ENCODE assay signal across 8 mouse cellular contexts in the genomic region with DNA sequence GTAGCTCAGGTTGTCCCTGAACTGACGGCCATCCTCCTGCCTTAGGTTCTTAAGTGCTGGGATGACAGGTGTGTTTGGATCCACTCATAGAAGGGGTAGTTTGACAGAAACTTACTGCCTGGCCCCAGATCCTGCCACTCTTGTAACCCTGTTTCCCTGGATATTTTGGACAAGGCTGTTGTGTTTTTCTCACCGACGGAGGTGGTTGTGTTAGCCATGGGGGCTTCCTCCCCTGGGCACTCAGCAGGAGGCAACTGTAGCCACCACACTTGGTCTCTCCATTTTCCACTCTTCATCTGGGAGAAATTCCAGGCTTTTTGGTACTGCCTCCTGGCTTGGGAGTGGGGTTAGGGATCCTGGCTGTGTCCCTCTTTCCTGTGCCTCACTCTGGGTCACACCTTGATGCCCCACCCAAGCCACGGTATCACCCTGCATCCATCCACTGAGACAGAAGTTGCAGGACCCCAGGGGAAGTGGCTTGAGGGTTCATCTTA. TPM values are rescaled to one million over a fixed set of nuclear protein-coding genes. Genes with fewer than 3 reads are reported as not detected.
A peak's percentile ranks its signal among the peaks of the same experiment; 100 is the strongest.
DNase-seq lines count a peak whose midpoint lies in the region; ATAC-seq and TF ChIP-seq lines count a peak whose summit lies in the region.

No protein-coding gene starts in this region.

- TF ChIP-seq CTCF in left cerebral cortex, adult 2 months (IDR thresholded peaks at IDR 0.05): no peak
- TF ChIP-seq CTCF in midbrain, postnatal 0 days (IDR thresholded peaks at IDR 0.05): no peak

- H3K4me1 ChIP-seq in embryonic facial prominence, embryonic 15.5 days: peaks cover 28% of the 10 kb centered on the region
- peaks cover 26% of the 10 kb centered on the region for H3K4me1 ChIP-seq in intestine, embryonic 14.5 days (replicated peaks; ENCODE audit: control insufficient read depth, insufficient read depth, low read length)
- peaks cover 16% of the 10 kb centered on the region for H3K4me1 ChIP-seq in midbrain, postnatal 0 days (ENCODE audit: insufficient read depth, low read length)

- no peak for DNase-seq in left cerebral cortex, adult 2 months (ENCODE audit: extremely low spot score in 1 of 2, low spot score in 2 of 2)
- no peak for DNase-seq in left cerebral cortex, adult 8-10 months (ENCODE audit: low spot score in 2 of 2)
- no peak for DNase-seq in intestine, embryonic 14.5 days (ENCODE audit: low spot score)
- DNase-seq in midbrain, postnatal 0 days (ENCODE audit: low spot score): no peak
- no peak for DNase-seq in thymus, adult 18-20 months
- DNase-seq in left cerebral cortex, postnatal 36 days (ENCODE audit: low spot score in 2 of 2): no peak

- no peaks in the 10 kb centered on the region for H3K9me3 ChIP-seq in embryonic facial prominence, embryonic 15.5 days (replicated peaks)
- no peaks in the 10 kb centered on the region for H3K9me3 ChIP-seq in intestine, embryonic 14.5 days (ENCODE audit: control insufficient read depth, low read length)
- H3K9me3 ChIP-seq in midbrain, postnatal 0 days (ENCODE audit: low read length): no peaks in the 10 kb centered on the region

- H3K4me3 ChIP-seq in left cerebral cortex, adult 2 months: peak overlapping the region; percentile 70
- H3K4me3 ChIP-seq in embryonic facial prominence, embryonic 15.5 days (replicated peaks): peak overlapping the region; percentile 91
- peak overlapping the region; percentile 79 for H3K4me3 ChIP-seq in intestine, embryonic 14.5 days (ENCODE audit: low read depth, low read length)
- peak overlapping the region; percentile 82 for H3K4me3 ChIP-seq in midbrain, postnatal 0 days (ENCODE audit: low read depth, low read length)

- H3K27me3 ChIP-seq in embryonic facial prominence, embryonic 15.5 days: no peaks in the 10 kb centered on the region
- H3K27me3 ChIP-seq in intestine, embryonic 14.5 days (replicated peaks; ENCODE audit: control insufficient read depth, insufficient read depth, low read length): no peaks in the 10 kb centered on the region
- H3K27me3 ChIP-seq in midbrain, postnatal 0 days (ENCODE audit: insufficient read depth, low read length): no peaks in the 10 kb centered on the region

- H3K9ac ChIP-seq in embryonic facial prominence, embryonic 15.5 days: peak overlapping the region; percentile 90
- peak overlapping the region; percentile 84 for H3K9ac ChIP-seq in intestine, embryonic 14.5 days (ENCODE audit: low read length)
- H3K9ac ChIP-seq in midbrain, postnatal 0 days (replicated peaks; ENCODE audit: low read length, poor library complexity, severe bottlenecking): peak overlapping the region; percentile 82

- WGBS in embryonic facial prominence, embryonic 15.5 days: 3% methylated on average over 4 of the region's 4 CpGs
- 8% methylated on average over 4 of the region's 4 CpGs for WGBS in intestine, embryonic 14.5 days
- WGBS in midbrain, postnatal 0 days: 16% methylated on average over 4 of the region's 4 CpGs

- intact Hi-C loops in left cerebral cortex, adult 2 months (cut with DNase I): no loop called here
- intact Hi-C loops in left cerebral cortex, postnatal 36 days (cut with DNase I): no loop called here

- peak overlapping the region; percentile 89 for H3K27ac ChIP-seq in left cerebral cortex, adult 2 months
- H3K27ac ChIP-seq in embryonic facial prominence, embryonic 15.5 days (replicated peaks): peak overlapping the region; percentile 98
- peak overlapping the region; percentile 94; the same call in 1 of the 2 replicates for H3K27ac ChIP-seq in intestine, embryonic 14.5 days (ENCODE audit: low read depth)
- H3K27ac ChIP-seq in midbrain, postnatal 0 days (ENCODE audit: low read depth, low read length): peak overlapping the region; percentile 90; the same call in 1 of the 2 replicates

- peak overlapping the region; percentile 80 for H3K4me2 ChIP-seq in embryonic facial prominence, embryonic 15.5 days (replicated peaks)
- H3K4me2 ChIP-seq in intestine, embryonic 14.5 days (ENCODE audit: low read length): peak overlapping the region; percentile 96
- H3K4me2 ChIP-seq in midbrain, postnatal 0 days (ENCODE audit: low read depth, low read length, poor library complexity, severe bottlenecking): peak overlapping the region; percentile 95

- no peak for ATAC-seq in embryonic facial prominence, embryonic 15.5 days (ENCODE audit: insufficient number of reproducible peaks, low FRiP score, low TSS enrichment, low read depth)
- no peak for ATAC-seq in intestine, embryonic 14.5 days (replicated peaks; ENCODE audit: low FRiP score, low TSS enrichment, low read depth)
- ATAC-seq in midbrain, postnatal 0 days (ENCODE audit: low FRiP score): no peak
- no peak for ATAC-seq in inflammation-experienced regulatory T-cells, adult 6 months

- H3K36me3 ChIP-seq in embryonic facial prominence, embryonic 15.5 days: peaks cover 24% of the 10 kb centered on the region
- peaks cover 21% of the 10 kb centered on the region for H3K36me3 ChIP-seq in intestine, embryonic 14.5 days (ENCODE audit: control insufficient read depth, insufficient read depth, low read length)
- peaks cover 14% of the 10 kb centered on the region for H3K36me3 ChIP-seq in midbrain, postnatal 0 days (ENCODE audit: insufficient read depth, low read length)

RNA-seq across cellular contexts. Expression of a gene that starts 0.8 kb away (rescaled TPM):
- 10 to 100 TPM; 18.6 to 20.8 TPM for total RNA-seq in left cerebral cortex, adult 2 months (2021)
- 10 to 100 TPM; 17.6 to 25.3 (median 19.2) TPM for total RNA-seq in left cerebral cortex, adult 8-10 months (2022)
- 19.6 and 22.7 TPM in 2 replicates for polyA plus RNA-seq in embryonic facial prominence, embryonic 15.5 days (2015; fragmentation: Nextera tagmentation; extraction: Ambion mirVana)
- 16.6 and 18.5 TPM in 2 replicates for polyA plus RNA-seq in intestine, embryonic 14.5 days (2014; fragmentation: Nextera tagmentation; extraction: Ambion mirVana)
- total RNA-seq in midbrain, postnatal 0 days (2014; rRNA removed): 10.2 and 14.1 TPM in 2 replicates
- 12.6 and 13.2 TPM in 2 replicates for polyA plus RNA-seq in midbrain, postnatal 0 days (2015; fragmentation: Nextera tagmentation; extraction: Ambion mirVana)
- 10 to 100 TPM; 30.5 to 37.0 (median 35.6) TPM for polyA plus RNA-seq in inflammation-experienced regulatory T-cells, adult 6 months (2017; shearing (Covaris generic))
- 10 to 100 TPM; 19.1 to 20.7 TPM for total RNA-seq in left cerebral cortex, postnatal 36 days (2021)

RNA-seq across cellular contexts. Expression of a gene that starts 12.3 kb away (rescaled TPM):
- total RNA-seq in left cerebral cortex, adult 2 months (2021): 10 to 100 TPM; 39.8 to 44.4 TPM
- 10 to 100 TPM; 43.0 to 52.5 (median 47.1) TPM for total RNA-seq in left cerebral cortex, adult 8-10 months (2022)
- 57.7 and 59.1 TPM in 2 replicates for polyA plus RNA-seq in embryonic facial prominence, embryonic 15.5 days (2015; fragmentation: Nextera tagmentation; extraction: Ambion mirVana)
- polyA plus RNA-seq in intestine, embryonic 14.5 days (2014; fragmentation: Nextera tagmentation; extraction: Ambion mirVana): 71.1 and 77.6 TPM in 2 replicates
- total RNA-seq in midbrain, postnatal 0 days (2014; rRNA removed): 36.3 and 38.2 TPM in 2 replicates
- 53.1 and 55.8 TPM in 2 replicates for polyA plus RNA-seq in midbrain, postnatal 0 days (2015; fragmentation: Nextera tagmentation; extraction: Ambion mirVana)
- polyA plus RNA-seq in inflammation-experienced regulatory T-cells, adult 6 months (2017; shearing (Covaris generic)): 100 to 1,000 TPM; 138 to 187 (median 180) TPM
- 10 to 100 TPM; 45.0 to 49.7 TPM for total RNA-seq in left cerebral cortex, postnatal 36 days (2021)

RNA-seq across cellular contexts. Expression of a gene that starts 12.5 kb away (rescaled TPM):
- 100 to 1,000 TPM; 392 to 410 TPM for total RNA-seq in left cerebral cortex, adult 2 months (2021)
- total RNA-seq in left cerebral cortex, adult 8-10 months (2022): 100 to 1,000 TPM; 419 to 440 (median 422) TPM
- 310 and 324 TPM in 2 replicates for polyA plus RNA-seq in embryonic facial prominence, embryonic 15.5 days (2015; fragmentation: Nextera tagmentation; extraction: Ambion mirVana)
- polyA plus RNA-seq in intestine, embryonic 14.5 days (2014; fragmentation: Nextera tagmentation; extraction: Ambion mirVana): 271 and 278 TPM in 2 replicates
- 490 and 533 TPM in 2 replicates for total RNA-seq in midbrain, postnatal 0 days (2014; rRNA removed)
- polyA plus RNA-seq in midbrain, postnatal 0 days (2015; fragmentation: Nextera tagmentation; extraction: Ambion mirVana): 351 and 386 TPM in 2 replicates
- 100 to 1,000 TPM; 133 to 156 (median 138) TPM for polyA plus RNA-seq in inflammation-experienced regulatory T-cells, adult 6 months (2017; shearing (Covaris generic))
- 100 to 1,000 TPM; 403 to 432 TPM for total RNA-seq in left cerebral cortex, postnatal 36 days (2021)

RNA-seq across cellular contexts. Expression of a gene that starts 29.5 kb away (rescaled TPM):
- total RNA-seq in left cerebral cortex, adult 2 months (2021): 100 to 1,000 TPM; 788 to 861 TPM
- total RNA-seq in left cerebral cortex, adult 8-10 months (2022): 1,000 to 10,000 TPM in 1 of 4 experiments, 100 to 1,000 TPM in 3; 847 to 1,003 (median 930) TPM
- 940 and 1,016 TPM in 2 replicates for polyA plus RNA-seq in embryonic facial prominence, embryonic 15.5 days (2015; fragmentation: Nextera tagmentation; extraction: Ambion mirVana)
- polyA plus RNA-seq in intestine, embryonic 14.5 days (2014; fragmentation: Nextera tagmentation; extraction: Ambion mirVana): 1,195 and 1,247 TPM in 2 replicates
- 357 and 402 TPM in 2 replicates for total RNA-seq in midbrain, postnatal 0 days (2014; rRNA removed)
- polyA plus RNA-seq in midbrain, postnatal 0 days (2015; fragmentation: Nextera tagmentation; extraction: Ambion mirVana): 721 and 736 TPM in 2 replicates
- polyA plus RNA-seq in inflammation-experienced regulatory T-cells, adult 6 months (2017; shearing (Covaris generic)): 1,000 to 10,000 TPM; 2,608 to 4,221 (median 3,776) TPM
- 100 to 1,000 TPM; 828 to 997 TPM for total RNA-seq in left cerebral cortex, postnatal 36 days (2021)

RNA-seq across cellular contexts. Expression of a gene that starts 33.5 kb away (rescaled TPM):
- total RNA-seq in left cerebral cortex, adult 2 months (2021): 100 to 1,000 TPM; 108 to 110 TPM
- total RNA-seq in left cerebral cortex, adult 8-10 months (2022): 100 to 1,000 TPM; 103 to 117 (median 109) TPM
- 155 and 174 TPM in 2 replicates for polyA plus RNA-seq in embryonic facial prominence, embryonic 15.5 days (2015; fragmentation: Nextera tagmentation; extraction: Ambion mirVana)
- polyA plus RNA-seq in intestine, embryonic 14.5 days (2014; fragmentation: Nextera tagmentation; extraction: Ambion mirVana): 130 and 136 TPM in 2 replicates
- total RNA-seq in midbrain, postnatal 0 days (2014; rRNA removed): 118 and 121 TPM in 2 replicates
- polyA plus RNA-seq in midbrain, postnatal 0 days (2015; fragmentation: Nextera tagmentation; extraction: Ambion mirVana): 198 and 212 TPM in 2 replicates
- 10 to 100 TPM; 67.7 to 85.1 (median 84.4) TPM for polyA plus RNA-seq in inflammation-experienced regulatory T-cells, adult 6 months (2017; shearing (Covaris generic))
- 100 to 1,000 TPM; 106 to 108 TPM for total RNA-seq in left cerebral cortex, postnatal 36 days (2021)
